Mouse (Mus musculus): ENCODE data around the gene L3hypdh. TPM values are rescaled to one million over a fixed set of nuclear protein-coding genes. Genes with fewer than 3 reads are reported as not detected.
A peak's percentile ranks its signal among the peaks of the same experiment; 100 is the strongest.

L3hypdh gene
- total RNA-seq (2022), result 1 to 10 TPM; 2.2 to 4.5 (median 3.2) TPM

DNA sequence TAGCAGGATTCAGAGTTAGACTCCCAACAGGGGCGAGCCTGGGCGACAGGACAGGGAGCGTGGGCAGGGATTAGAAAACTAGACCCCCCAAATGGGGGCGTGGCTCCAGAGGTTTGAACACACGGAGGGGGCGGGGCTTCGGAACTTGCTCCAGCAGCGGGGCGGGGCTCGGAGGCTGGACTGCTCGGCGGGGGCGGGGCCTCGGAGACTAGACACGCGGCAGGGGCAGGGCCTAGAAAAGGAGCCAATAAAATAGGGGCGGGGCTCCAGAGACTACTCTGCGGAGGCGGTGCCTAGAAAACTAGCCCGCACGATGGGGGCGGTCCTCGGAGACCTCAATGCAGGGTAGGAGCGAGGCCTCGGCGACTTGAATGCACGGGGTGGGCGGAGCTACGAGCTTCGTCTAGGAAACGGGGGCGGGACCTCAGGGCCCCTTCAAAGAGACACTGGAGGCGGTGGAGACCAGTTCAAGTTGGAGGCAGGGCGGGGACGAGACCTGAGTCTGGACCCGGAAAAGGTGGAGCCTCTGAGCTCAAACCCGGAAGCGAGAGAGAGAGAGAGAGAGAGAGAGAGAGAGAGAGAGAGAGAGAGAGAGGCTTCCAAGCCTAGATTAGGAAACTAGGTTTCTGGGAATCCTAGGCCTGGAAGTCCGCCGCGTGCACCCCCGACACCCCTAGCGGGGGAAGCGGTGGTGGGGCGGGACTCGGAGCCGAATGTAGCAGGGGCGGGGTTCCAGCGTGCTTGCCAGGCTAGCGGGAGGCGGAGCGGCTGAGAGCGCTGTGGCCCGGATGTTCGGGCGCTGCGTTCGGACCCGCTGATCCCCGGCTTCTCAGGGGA lies at the start of gene L3hypdh, which contains the start of gene Jkamp:
L3hypdh (minus strand) TSS at position 111 of the 837 bp plus-strand sequence.
Jkamp (plus strand) TSS at position 261 of the 837 bp plus-strand sequence.
- peak; percentile 88 to 99 for DNase-seq (ENCODE audit: low spot score in 2 of 2)

DNA sequence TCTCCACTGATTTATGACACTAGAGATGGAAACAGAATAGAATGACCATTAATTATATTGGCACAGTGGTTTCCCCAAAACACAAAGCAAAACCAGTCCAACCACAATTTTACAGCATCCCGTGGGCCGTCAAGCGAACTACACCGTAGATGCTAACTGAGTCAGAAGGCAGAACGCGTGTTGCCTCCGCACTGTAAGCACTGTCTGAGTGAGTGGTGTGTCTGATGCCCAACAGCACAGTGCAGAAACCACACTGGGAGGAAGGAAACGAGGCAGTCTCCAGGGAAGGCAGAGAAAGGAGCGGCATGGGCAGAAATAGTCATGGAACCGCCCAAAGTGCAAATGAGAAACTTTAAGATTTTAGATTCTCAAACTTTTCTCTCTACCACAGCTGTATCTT lies 44.0 kb upstream of the L3hypdh start:
- no peak for DNase-seq (ENCODE audit: low spot score in 2 of 2)

DNA sequence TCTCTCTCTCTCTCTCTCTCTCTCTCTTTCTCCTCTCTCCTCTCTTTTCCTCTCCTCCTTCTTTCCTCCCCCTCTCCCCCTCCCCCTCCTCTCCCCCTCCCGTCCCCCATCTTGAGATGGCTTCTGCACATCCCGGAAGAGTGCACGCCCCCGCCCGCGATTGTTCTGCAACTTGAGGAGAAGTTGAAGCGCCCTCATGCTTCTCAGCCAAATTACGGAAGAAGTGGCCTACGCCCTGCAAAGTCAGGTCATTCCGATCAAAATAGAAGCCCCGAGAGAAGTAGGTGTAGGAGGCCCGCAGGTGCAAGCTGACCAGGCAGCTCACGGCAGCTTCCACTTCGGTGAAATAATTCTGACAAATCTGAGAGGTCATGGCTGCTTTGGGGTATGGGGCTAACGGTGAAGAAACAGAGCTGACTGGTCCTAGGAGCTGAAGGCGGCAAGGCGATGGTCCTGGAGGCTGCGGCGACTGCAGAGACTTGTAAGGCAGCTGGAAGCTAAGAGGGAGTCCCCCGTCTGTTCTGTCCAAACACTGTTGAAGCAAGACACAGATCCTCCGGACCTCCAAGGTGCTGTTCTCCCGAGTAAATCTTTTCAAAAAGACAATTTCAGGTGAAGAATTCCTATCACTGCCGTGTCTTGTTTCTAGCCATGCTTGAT lies 30.6 kb upstream of the L3hypdh start:
- no peak for DNase-seq (ENCODE audit: low spot score in 2 of 2)

DNA sequence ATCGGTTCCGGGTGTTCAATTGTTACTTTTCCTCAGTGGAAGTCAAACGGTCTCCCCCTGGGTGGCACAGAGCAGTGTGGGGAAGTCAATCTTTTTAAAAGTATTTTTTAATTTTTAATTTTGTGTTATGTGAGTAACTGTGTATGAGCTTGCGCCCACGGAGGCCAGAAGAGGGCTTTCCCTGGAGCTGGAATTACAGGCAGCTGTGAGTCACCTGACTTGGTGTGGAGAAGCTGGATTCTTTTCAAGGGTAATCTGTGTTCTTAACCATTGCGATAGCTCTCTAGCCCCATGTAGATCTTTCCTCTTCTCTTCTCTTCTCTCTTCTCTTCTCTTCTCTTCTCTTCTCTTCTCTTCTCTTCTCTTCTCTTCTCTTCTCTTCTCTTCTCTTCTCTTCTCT lies 29.9 kb upstream of the L3hypdh start:
- DNase-seq (ENCODE audit: low spot score in 2 of 2), result no peak

- DNase-seq (ENCODE audit: low spot score in 2 of 2), result peak; percentile 38 to 42
These were observed 19.5 kb upstream of the L3hypdh start for GRCm38 (mm10) chr12:72104525-72105281.

DNA sequence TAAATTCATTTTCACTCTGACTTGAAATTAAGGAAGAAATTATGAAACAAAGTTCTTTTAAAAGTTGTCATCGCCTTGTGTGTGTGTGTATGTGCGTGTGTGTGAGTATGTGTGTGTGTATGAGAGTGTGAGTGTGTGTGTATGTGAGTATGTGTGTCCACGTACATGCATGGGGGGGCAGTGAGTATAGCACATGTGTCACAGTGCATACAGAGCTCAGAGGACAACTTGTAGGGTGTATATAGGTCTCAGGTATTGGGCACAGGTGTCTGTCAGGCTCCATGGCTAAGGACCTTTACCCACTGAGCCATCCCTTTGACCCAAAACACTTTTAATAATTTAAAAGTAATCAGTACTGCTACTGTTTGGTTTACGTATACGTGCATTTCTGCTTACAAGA lies 18.8 kb upstream of the L3hypdh start:
- DNase-seq (ENCODE audit: low spot score in 2 of 2), result no peak

DNA sequence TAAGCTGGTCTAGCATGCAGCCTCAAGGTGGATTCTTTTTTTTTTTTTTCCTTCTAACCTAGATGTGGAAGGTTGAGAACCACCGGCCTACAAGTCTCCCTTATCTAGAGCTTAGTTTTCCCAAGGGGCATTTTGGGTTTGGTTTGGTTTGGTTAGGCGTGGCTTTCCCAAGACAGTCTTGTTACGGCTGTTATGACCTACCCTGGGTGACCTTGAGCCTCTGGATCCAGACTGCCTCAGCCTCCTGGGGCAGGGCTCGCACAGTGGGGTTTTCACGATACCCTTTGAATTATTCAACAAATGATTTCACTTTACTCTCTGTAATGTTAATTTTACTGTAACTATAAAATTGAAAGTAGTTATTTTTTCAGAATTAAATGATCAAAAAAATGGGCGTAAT lies 17.5 kb upstream of the L3hypdh start:
- no peak for DNase-seq (ENCODE audit: low spot score in 2 of 2)

GRCm38 (mm10) chr12:72096966-72097365 lies 11.7 kb upstream of the L3hypdh start:
- no peak for DNase-seq (ENCODE audit: low spot score in 2 of 2)

DNA sequence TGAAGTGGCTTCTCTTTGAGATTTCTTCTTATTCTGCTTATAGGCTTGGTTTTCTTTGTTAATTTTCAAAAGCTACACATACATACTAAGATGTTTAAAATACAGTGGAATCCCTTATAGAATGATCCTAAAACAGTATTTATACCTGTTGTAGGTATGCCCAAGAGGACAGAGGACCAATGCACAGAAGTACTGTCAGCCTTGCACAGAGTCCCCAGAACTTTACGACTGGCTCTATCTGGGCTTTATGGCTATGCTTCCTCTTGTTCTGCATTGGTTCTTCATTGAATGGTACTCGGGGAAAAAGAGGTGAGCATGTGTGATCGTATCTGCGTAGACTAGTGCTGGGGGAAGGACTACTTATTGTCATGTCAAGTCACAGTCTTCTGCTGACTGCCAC lies 4.6 kb upstream of the L3hypdh start:
- no peak for DNase-seq (ENCODE audit: low spot score in 2 of 2)

- DNase-seq (ENCODE audit: low spot score in 2 of 2), result no peak
These were observed 1.1 kb upstream of the L3hypdh start for GRCm38 (mm10) chr12:72086166-72086825.

GRCm38 (mm10) chr12:72085024-72085328 lies 263 bp downstream of the L3hypdh start:
- no peak for DNase-seq (ENCODE audit: low spot score in 2 of 2)

- DNase-seq (ENCODE audit: low spot score in 2 of 2), result no peak
These were observed 797 bp downstream of the L3hypdh start for GRCm38 (mm10) chr12:72084261-72085023.

DNA sequence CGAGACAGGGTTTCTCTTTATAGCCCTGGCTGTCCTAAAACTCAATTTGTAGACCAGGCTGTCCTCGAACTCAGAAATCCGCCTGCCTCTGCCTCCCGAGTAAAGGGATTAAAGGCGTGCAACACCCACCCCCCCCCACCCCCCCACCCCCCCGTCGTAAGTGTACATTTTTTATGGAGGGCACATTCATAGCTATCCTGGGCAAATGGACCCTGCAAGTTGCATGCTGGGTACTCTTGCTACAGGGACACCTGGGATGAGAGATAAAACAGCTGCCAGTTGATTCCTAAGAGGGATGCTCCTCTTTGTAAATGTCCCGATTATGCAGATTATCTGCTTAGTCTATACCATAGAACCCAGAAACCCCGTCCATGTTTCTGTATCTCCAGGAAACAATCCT lies 2.0 kb downstream of the L3hypdh start:
- DNase-seq (ENCODE audit: low spot score in 2 of 2), result no peak

DNA sequence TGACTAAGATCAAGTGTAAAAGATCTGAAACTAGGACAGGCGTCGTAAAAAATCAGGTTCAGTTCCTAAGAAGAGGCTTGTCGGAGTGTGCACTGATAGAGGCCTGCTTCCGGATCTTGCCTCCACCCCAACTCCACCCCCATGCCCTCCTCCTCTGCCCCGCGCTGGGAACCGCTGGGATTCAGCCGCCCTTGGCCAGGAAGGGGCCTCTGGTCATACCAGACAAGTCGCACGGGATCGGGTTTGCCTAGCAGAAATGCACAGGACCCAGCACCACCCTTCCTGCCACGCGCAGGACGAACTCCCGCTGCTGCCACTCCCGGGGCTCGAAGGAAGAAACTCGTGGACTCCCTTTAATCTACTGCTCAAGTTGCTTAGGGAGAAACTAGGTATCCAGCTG lies 2.9 kb downstream of the L3hypdh start:
- DNase-seq (ENCODE audit: low spot score in 2 of 2), result no peak

DNA sequence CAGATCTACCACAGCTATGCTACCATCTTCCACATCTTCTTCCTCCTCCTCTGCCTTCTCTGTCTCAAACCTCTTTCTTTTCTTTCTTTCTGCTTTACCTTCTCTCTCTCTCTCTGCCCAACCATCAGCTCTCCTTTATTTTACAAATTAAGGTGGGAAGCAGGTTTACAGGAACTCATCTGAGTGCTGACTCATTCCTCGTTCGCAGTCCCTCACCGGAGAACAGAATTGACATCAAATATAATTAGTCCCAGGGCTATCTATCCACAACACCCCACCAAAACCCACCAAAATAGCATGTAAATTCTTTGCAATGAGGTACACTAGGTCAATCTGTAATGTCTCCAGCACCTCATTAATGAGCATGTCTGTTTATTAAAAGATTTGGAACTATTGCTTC lies 3.3 kb downstream of the L3hypdh start:
- DNase-seq (ENCODE audit: low spot score in 2 of 2), result no peak

GRCm38 (mm10) chr12:72078248-72078647 lies 7.0 kb downstream of the L3hypdh start:
- no peak for DNase-seq (ENCODE audit: low spot score in 2 of 2)

DNA sequence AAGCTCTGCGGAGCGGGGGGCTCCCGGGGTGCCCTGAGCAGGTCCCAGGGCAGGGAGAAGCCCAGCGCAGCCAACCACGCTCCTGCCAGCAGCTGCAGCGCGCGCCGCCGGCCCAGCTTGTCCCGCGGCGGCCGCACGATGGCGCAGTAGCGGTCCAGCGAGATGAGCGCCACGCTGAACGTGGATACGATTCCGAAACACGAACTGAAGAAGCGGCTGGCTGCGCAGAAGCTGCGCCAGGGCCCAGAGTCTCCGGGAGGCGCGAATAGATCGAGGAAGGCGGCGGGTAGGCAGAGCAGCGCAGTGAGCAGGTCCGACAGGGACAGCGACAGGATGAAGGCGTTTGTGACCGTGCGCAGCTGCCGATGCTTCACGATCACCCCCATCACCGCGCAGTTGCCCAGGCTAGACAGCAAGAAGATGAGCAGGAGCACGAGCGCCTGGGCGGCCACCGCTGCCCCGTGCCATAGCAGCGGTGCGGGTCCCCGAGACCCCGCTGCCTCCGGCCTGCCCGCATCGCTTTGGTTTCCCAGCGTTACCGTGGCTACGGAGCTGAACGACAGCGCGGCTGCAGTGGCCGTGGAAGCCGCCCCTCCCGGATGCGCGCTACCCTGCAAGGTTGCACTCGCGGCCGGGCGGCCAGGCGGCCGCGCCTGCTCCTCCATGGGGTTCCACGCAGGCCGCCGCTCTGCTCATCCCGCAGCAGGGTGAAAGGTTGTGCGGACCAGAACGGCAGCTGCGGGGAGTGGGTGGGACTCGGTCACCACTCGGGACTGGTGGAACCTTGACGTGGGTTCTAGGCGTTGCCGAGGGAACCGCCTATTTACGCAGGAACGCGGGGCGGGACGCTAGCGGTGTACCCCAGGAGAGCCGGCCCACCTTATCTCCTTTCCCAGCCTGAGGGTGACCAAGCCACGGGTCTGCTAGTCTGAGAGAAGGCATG lies 14.6 kb downstream of the L3hypdh start, which contains the start of gene Gpr135:
Gpr135 (minus strand) TSS at position 799 of the 943 bp plus-strand sequence.
- DNase-seq (ENCODE audit: low spot score in 2 of 2), result peak; percentile 81 to 82

- no peak for DNase-seq (ENCODE audit: low spot score in 2 of 2)
These were observed 15.5 kb downstream of the L3hypdh start for GRCm38 (mm10) chr12:72069626-72070326.

- DNase-seq (ENCODE audit: low spot score in 2 of 2), result no peak
These were observed 27.5 kb downstream of the L3hypdh start for GRCm38 (mm10) chr12:72057780-72058179.

Measured in left cerebral cortex, adult 8-10 months (tissue).